Mouse (Mus musculus): ENCODE measurements at regions not wholly inside any gene's neighbourhood (a gene's known extent, or its start where the extent isn't known, plus 50 kb on each side); places are given as distances from the start of the nearest gene placed in this dataset.

DNA sequence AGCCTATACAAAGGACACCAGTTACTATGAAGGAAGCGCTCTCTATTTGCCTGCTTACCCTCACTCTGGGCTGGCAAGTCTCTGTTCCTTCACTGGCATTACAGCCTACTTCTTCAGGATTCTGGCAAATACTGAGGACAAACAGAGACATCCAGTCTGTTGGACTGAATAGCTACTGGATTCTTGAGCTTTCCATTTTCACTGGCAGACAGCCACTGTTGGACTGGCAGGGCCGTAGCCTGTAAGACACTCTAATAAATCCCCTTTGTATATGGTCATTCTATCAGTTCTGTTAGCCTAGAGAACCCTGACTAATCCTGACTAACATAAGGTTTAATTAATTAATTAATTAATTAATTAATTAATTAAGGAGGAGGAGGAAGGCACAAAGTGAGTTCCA is 72.4 kb upstream of the Dhrs4 start:
- no peak for DNase-seq (ENCODE audit: low spot score)

Data from ovary, postnatal 10 days (tissue).